Mouse (Mus musculus) small intestine, adult 2 months (tissue): ENCODE results near the gene Ccl9. TPM values are rescaled to one million over a fixed set of nuclear protein-coding genes. Genes with fewer than 3 reads are reported as not detected.

Experiments
- H3K27ac ChIP-seq: fragments of 200-500 bp; 2 replicates; pipeline ENCODE4 v1.5.1; 2012; ENCODE audit warnings: low read depth, low read length, control low read depth, inconsistent platforms; ENCODE audit not compliant: insufficient read depth
- H3K27me3 ChIP-seq: fragments of 200-500 bp; 2 replicates; pipeline ENCODE4 v1.6.1; 2012; ENCODE audit warnings: mild to moderate bottlenecking, moderate library complexity, low read length, inconsistent platforms; ENCODE audit not compliant: control insufficient read depth, insufficient read depth
- H3K36me3 ChIP-seq: fragments of 200-500 bp; 2 replicates; pipeline ENCODE4 v1.6.1; 2012; ENCODE audit warnings: mild to moderate bottlenecking, low read length, control low read depth, inconsistent platforms; ENCODE audit not compliant: control insufficient read depth, insufficient read depth
- H3K4me1 ChIP-seq: fragments of 200-500 bp; 2 replicates; pipeline ENCODE4 v1.6.1; 2012; ENCODE audit warnings: low read length, inconsistent platforms, mixed read lengths; ENCODE audit not compliant: control insufficient read depth, insufficient read depth, insufficient read length
- H3K4me3 ChIP-seq: fragments of 200-500 bp; 2 replicates; pipeline ENCODE4 v1.5.1; 2012; ENCODE audit warnings: low read depth, mild to moderate bottlenecking, control low read depth, inconsistent platforms, low read length, moderate library complexity
- CTCF ChIP-seq: fragments of 200-500 bp; IDR thresholded peaks from 2 replicates; pipeline ENCODE4 v1.5.1; 2012; ENCODE audit warnings: low read depth, mild to moderate bottlenecking, control low read depth, inconsistent platforms, low read length, moderate library complexity, mixed read lengths; ENCODE audit not compliant: insufficient replicate concordance, insufficient read length; ENCODE audit errors: extremely low read depth
- POLR2A ChIP-seq: fragments of 200-500 bp; IDR thresholded peaks from 2 replicates; pipeline ENCODE4 v1.6.1; 2012; ENCODE audit warnings: low read depth, mild to moderate bottlenecking, control low read depth, inconsistent platforms, low read length, moderate library complexity
- WGBS: fragments of 180-500 bp; shearing (Covaris S2); methylation state at CpG from one replicate; pipeline ENCODE4 v1.1.7; 2018; 5-methylcytosine and 5-hydroxymethylcytosine counted together
- polyA plus RNA-seq: library from polyadenylated mRNA; depleted of rRNA; stranded (reverse); fragments of >200 nt; gene quantifications from 2 replicates; pipeline ENCODE4 v1.2.3, GENCODE M21; 2012

Ccl9 gene
- polyA plus RNA-seq, 1 experiment: 3.7 TPM

DNA sequence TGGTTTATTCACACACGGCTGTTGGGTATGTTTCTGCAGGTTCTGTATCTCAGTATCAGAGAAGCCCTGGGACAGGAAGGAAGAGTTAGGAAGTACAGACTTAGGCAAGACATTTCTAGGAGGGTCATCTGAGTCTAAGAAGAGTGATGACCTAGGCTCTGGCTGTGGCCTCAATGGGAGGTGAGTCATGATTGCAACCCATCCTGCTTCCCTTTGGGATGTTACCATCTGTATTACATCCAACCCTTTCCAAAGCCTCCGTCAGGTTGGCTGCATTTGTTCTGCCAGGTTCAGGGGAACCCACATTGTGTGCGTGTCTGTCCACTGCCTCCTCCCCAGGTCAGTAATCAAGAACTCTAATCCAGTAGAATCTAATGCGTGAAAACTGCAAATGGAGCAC is 26.3 kb upstream of the Ccl9 start:
- no peak overlapping the region for H3K4me3 ChIP-seq
- no peaks in the 10 kb centered on the region for H3K27me3 ChIP-seq
- 92% methylated on average over 4 of the region's 4 CpGs for WGBS
- peaks cover 2% of the 10 kb centered on the region; the same call in 1 of the 2 replicates for H3K4me1 ChIP-seq
- TF ChIP-seq POLR2A: no peak
- TF ChIP-seq CTCF: no peak
- no peaks in the 10 kb centered on the region for H3K36me3 ChIP-seq
- H3K27ac ChIP-seq: peak overlapping the region; percentile 36; the same call in 1 of the 2 replicates

DNA sequence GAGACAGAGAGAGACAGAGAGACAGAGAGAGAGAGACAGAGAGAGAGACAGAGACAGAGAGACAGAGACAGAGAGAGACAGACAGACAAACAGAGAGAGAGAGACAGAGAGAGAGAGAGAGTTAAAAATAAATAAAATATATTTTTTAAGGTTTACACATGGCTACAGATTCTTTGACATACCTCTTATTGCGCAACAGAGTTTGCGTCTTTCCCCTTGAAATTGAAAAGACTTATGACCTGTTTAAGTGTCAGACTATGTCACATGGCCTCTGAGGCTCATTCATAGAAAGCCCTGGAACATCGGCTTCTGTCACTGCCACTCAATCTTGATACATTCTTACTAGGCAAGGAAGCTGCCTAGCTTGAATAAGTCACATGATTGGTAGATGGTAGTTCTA is 25.0 kb upstream of the Ccl9 start:
- Histone ChIP-seq H3K4me3 (no peak overlapping the region), H3K27me3 (no peaks in the 10 kb centered on the region), H3K36me3 (no peaks in the 10 kb centered on the region), H3K4me1 (peaks cover 4% of the 10 kb centered on the region; the same call in 1 of the 2 replicates), H3K27ac (no peak overlapping the region)
- TF ChIP-seq POLR2A (no peak), CTCF (no peak)
- WGBS: 91% methylated on average over 3 of the region's 3 CpGs

DNA sequence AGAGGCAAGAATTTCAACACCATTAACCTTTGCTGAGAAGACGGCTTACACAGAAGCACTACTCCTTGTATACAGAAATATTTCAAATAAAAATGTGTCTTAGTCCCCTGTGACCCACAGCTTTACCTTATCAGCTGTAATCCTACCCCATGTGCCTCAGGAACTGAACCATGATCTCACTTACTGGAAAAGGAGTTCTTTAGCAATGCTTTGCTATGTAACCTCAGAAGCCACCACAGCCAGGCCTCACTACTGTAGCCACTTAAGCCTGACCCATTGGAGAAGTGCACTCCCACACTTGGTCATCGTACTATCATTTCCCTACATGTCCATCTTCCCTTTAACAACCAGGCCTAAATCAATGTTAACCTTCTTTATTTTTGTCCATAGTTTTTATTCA is 22.1 kb upstream of the Ccl9 start:
- WGBS: 82% methylated on average over 2 of the region's 2 CpGs
- Histone ChIP-seq H3K27ac (no peak overlapping the region), H3K4me1 (peaks cover 4% of the 10 kb centered on the region; the same call in 1 of the 2 replicates), H3K36me3 (no peaks in the 10 kb centered on the region), H3K27me3 (no peaks in the 10 kb centered on the region), H3K4me3 (no peak overlapping the region)
- TF ChIP-seq CTCF (no peak), POLR2A (no peak)

DNA sequence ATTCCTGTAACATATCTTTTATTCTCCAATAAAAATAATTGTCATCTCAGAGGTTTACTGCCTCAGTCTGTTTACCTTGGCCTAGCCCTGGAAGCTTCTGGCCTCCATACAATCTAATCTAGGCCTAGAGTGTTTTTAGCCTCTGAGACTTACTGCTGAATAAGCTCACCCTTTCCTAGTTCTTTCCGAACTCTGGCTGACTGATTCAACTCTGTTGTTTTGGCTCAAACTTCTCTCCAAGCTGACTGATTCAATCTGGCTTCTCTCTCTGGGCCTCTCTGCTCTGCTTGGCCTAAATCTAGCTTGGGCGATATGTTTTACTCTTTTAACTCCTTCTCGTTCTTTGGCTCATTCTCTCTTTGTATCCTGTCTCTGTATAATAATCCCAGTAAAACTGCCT is 20.6 kb upstream of the Ccl9 start:
- no peaks in the 10 kb centered on the region for H3K36me3 ChIP-seq
- H3K4me1 ChIP-seq: peaks cover 4% of the 10 kb centered on the region; the same call in 1 of the 2 replicates
- no peak overlapping the region for H3K4me3 ChIP-seq
- TF ChIP-seq CTCF (no peak), POLR2A (no peak)
- no peak overlapping the region; the same call in 1 of the 2 replicates for H3K27ac ChIP-seq
- H3K27me3 ChIP-seq: no peaks in the 10 kb centered on the region
- 71% methylated on average over 3 of the region's 3 CpGs for WGBS

DNA sequence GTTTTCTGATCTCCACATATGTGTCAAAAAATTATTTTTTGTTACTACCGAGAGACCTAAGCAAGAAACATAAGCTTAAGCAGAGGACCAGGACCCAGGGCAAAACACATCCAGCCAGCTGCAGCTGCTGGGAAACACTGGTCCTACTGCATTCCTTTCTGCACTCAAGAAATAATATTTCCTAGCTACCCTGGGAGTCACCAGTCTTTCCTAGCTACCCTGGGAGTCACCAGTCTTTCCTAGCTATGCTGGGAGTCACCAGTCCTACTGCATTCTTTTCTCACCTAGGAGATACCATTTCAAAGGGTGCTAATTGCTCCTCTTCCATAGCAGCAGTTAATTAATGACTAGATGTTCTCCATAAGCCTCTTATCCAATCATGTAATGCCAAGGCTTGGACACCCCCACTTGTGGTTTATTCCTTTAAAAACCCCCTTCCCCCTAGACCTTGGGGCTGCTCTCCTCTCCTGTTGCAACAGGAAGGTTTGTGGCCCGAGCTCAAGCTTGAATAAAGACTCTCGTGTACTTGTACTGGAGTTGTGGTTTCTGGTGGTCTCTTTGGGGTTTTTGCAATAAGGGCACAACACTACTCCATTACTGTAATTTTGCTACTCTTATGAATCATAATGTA is 19.9 kb upstream of the Ccl9 start:
- Histone ChIP-seq H3K4me3 (no peak overlapping the region), H3K27ac (no peak overlapping the region), H3K36me3 (no peaks in the 10 kb centered on the region), H3K4me1 (peaks cover 4% of the 10 kb centered on the region; the same call in 1 of the 2 replicates), H3K27me3 (no peaks in the 10 kb centered on the region)
- TF ChIP-seq POLR2A (no peak), CTCF (no peak)
- 79% methylated on average over 3 of the region's 3 CpGs for WGBS

DNA sequence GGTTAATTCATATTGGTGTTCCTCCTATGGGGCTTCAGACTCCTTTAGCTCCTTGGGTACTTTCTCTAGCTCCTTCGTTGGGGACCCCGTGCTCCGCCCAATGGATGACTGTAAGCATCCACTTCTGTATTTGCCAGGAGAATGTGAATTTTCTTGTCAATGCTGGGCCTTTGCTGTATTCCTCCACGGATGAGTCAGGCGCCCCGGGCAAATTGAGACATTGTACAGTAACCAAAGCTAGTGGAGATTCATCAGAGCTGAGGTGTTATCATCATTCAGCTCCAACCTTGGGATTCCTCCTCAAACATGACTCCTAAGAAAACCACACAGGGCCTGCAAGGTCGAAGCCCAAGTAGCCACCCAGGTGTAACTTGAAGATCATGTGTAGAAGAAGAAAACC is 19.4 kb upstream of the Ccl9 start:
- H3K4me3 ChIP-seq: no peak overlapping the region
- no peaks in the 10 kb centered on the region for H3K36me3 ChIP-seq
- TF ChIP-seq CTCF (no peak), POLR2A (no peak)
- no peaks in the 10 kb centered on the region for H3K27me3 ChIP-seq
- H3K4me1 ChIP-seq: peaks cover 7% of the 10 kb centered on the region; the same call in 1 of the 2 replicates
- no peak overlapping the region for H3K27ac ChIP-seq
- WGBS: 94% methylated on average over 7 of the region's 7 CpGs

DNA sequence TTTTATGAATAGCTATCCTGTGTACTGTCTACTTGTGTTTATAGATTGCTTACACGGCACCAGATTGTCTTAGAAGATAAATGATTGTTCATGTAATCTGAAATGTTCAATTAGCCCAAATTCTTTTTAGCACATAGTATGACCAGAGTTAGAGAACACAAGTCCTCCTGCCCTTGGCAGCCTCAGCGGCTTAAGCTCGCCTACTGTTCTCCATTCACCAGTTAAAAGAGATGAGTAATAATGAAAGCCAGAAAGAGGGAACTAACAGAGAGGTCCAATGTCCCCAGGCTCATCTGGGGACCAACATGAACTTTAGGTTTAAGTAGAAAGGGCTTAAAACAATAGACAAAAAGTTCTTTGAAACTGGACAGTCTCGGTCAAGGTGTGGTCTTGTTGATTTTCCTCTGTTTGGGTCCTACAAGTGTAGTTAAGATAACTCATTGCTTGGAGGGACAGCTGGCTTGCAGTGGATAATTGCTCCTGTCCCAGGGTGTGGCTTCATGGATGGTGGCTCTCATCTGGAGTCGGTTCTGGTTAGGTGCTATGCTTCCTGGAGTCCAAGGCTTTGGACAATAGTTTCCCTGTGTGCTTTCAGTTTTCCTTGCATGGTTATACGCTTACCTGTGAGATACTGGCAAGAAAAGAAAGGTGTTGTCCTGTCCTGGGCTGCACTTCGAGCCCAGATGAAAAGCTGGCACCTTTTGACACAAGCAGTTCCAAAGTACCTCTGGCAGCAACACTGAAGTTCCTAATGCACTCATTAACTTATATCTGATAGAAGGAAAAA is 17.4 kb upstream of the Ccl9 start:
- no peaks in the 10 kb centered on the region for H3K36me3 ChIP-seq
- H3K27ac ChIP-seq: peak overlapping the region; percentile 76
- 22% methylated on average over 7 of the region's 7 CpGs for WGBS
- no peak overlapping the region for H3K4me3 ChIP-seq
- H3K4me1 ChIP-seq: peaks cover 9% of the 10 kb centered on the region; the same call in 1 of the 2 replicates
- no peaks in the 10 kb centered on the region for H3K27me3 ChIP-seq
- TF ChIP-seq CTCF: no peak
